Mouse (Mus musculus) intestine, embryonic 16.5 days (tissue): ENCODE measurements around the gene Cep112. TPM values are rescaled to one million over a fixed set of nuclear protein-coding genes. Genes with fewer than 3 reads are reported as not detected.

Experiments
- ATAC-seq: fragments of 200-750 bp; cut with Nextera tagmentation; 2 replicates; pipeline ENCODE4 v1.8.0; 2017; ENCODE audit warnings: moderate TSS enrichment, moderate library complexity
- H3K27ac ChIP-seq: fragments of 300-500 bp; sonication (generic); 2 replicates; pipeline ENCODE4 v1.5.1; 2014; ENCODE audit warnings: mild to moderate bottlenecking, low read length
- H3K27me3 ChIP-seq: fragments of 300-500 bp; sonication (generic); replicated peaks from 2 replicates; pipeline ENCODE4 v1.6.1; 2014; ENCODE audit warnings: low read length, control low read depth, mixed read lengths; ENCODE audit not compliant: control insufficient read depth, insufficient read depth
- H3K36me3 ChIP-seq: fragments of 300-500 bp; sonication (generic); 2 replicates; pipeline ENCODE4 v1.6.1; 2014; ENCODE audit warnings: low read length, control low read depth; ENCODE audit not compliant: control insufficient read depth, insufficient read depth
- H3K4me1 ChIP-seq: fragments of 300-500 bp; sonication (generic); 2 replicates; pipeline ENCODE4 v1.6.1; 2014; ENCODE audit warnings: low read length, control low read depth, mixed read lengths; ENCODE audit not compliant: control insufficient read depth, insufficient read depth
- H3K4me2 ChIP-seq: fragments of 300-500 bp; sonication (generic); 2 replicates; pipeline ENCODE4 v1.6.1; 2014; ENCODE audit warnings: low read depth, low read length, control low read depth
- H3K4me3 ChIP-seq: fragments of 300-500 bp; sonication (generic); 2 replicates; pipeline ENCODE4 v1.5.1; 2014; ENCODE audit warnings: mild to moderate bottlenecking, low read length
- H3K9ac ChIP-seq: fragments of 300-500 bp; sonication (generic); 2 replicates; pipeline ENCODE4 v1.6.1; 2014; ENCODE audit warnings: low read depth, low read length
- H3K9me3 ChIP-seq: fragments of 300-500 bp; sonication (generic); 2 replicates; pipeline ENCODE4 v1.6.1; 2016; ENCODE audit warnings: low read length, control low read depth; ENCODE audit not compliant: control insufficient read depth
- WGBS: fragments of 180-500 bp; shearing (Covaris S2); extraction: QIAGEN DNeasy Blood & Tissue Kit; methylation state at CpG from one replicate; pipeline ENCODE4 v1.1.7; 2014; 5-methylcytosine and 5-hydroxymethylcytosine counted together
- polyA plus RNA-seq: library from polyadenylated mRNA; unstranded; fragments of >200 nt; fragmentation: Nextera tagmentation; extraction: Ambion mirVana; gene quantifications from 2 replicates; pipeline ENCODE4 v1.2.1, GENCODE M21; 2015

Gene Cep112
- polyA plus RNA-seq, 1 experiment from 2014 or later = 6.7 TPM

DNA sequence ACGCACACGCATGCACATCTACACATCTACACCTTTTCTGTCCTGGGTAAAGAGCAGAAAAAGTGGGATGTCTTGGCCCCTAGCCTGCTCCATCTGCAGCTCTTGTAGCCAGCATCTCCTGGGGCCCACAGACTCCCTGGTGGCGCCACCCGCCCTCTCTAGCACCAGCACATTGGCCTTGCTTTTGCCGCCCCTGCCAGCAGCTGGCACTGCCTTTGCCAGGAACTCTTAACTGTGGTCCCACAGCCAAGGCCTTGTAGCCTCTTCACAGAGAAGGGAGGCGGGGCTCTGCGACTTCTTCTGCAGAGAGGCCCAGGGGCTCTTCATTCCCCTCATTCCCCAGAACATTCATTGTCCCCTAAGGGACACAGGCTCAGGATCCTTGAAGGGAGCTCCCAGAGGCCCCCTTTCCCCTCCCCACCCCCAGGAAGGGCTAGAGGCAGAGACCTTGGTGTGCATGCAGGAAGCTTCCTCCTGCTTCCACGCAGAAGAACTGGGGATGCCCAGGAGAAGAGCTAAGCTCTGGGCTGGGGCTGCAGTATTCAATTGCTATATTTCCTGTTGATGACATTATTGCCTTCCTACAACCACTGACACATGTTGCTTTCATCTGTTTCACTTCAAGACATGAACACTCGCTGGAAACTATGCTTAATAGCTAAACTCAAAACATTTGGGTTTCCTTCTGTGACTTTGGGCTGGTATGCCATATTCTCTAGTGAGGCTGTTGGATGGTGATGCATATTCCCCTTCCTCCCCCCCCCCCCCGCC lies 475.9 kb downstream of the Cep112 start:
- H3K9me3 ChIP-seq = no peaks in the 10 kb centered on the region
- no peak overlapping the region for H3K4me2 ChIP-seq
- H3K27me3 ChIP-seq = no peaks in the 10 kb centered on the region; the same call in 1 of the 2 replicates
- WGBS = 80% methylated on average over 9 of the region's 10 CpGs
- ATAC-seq = no peak
- no peak overlapping the region for H3K4me3 ChIP-seq
- no peaks in the 10 kb centered on the region for H3K36me3 ChIP-seq
- no peak overlapping the region for H3K27ac ChIP-seq
- H3K9ac ChIP-seq = no peak overlapping the region
- H3K4me1 ChIP-seq = peaks cover 2% of the 10 kb centered on the region; the same call in 1 of the 2 replicates

GRCm38 (mm10) chr11:108901670-108902069 lies 476.7 kb downstream of the Cep112 start:
- WGBS = 81% methylated on average over 7 of the region's 7 CpGs

GRCm38 (mm10) chr11:108902303-108902702 lies 477.3 kb downstream of the Cep112 start:
- peaks cover 7% of the 10 kb centered on the region; the same call in 1 of the 2 replicates for H3K4me1 ChIP-seq
- H3K27ac ChIP-seq = no peak overlapping the region
- 68% methylated on average over 4 of the region's 4 CpGs for WGBS
- no peak for ATAC-seq
- no peak overlapping the region for H3K9ac ChIP-seq
- H3K9me3 ChIP-seq = no peaks in the 10 kb centered on the region
- no peaks in the 10 kb centered on the region for H3K36me3 ChIP-seq
- H3K4me2 ChIP-seq = no peak overlapping the region
- H3K27me3 ChIP-seq = no peaks in the 10 kb centered on the region
- no peak overlapping the region for H3K4me3 ChIP-seq

More at GRCm38 (mm10) chr11:108901670-108902069, 476.7 kb downstream of the Cep112 start:
- Histone ChIP-seq H3K27ac (no peak overlapping the region), H3K9me3 (no peaks in the 10 kb centered on the region), H3K36me3 (no peaks in the 10 kb centered on the region), H3K27me3 (no peaks in the 10 kb centered on the region; the same call in 1 of the 2 replicates), H3K4me2 (no peak overlapping the region), H3K9ac (no peak overlapping the region), H3K4me1 (peaks cover 7% of the 10 kb centered on the region; the same call in 1 of the 2 replicates), H3K4me3 (no peak overlapping the region)
- no peak for ATAC-seq

GRCm38 (mm10) chr11:108906590-108907254 lies 481.7 kb downstream of the Cep112 start:
- peak; percentile 90 for ATAC-seq
- no peak overlapping the region for H3K4me2 ChIP-seq
- 36% methylated on average over 7 of the region's 7 CpGs for WGBS

DNA sequence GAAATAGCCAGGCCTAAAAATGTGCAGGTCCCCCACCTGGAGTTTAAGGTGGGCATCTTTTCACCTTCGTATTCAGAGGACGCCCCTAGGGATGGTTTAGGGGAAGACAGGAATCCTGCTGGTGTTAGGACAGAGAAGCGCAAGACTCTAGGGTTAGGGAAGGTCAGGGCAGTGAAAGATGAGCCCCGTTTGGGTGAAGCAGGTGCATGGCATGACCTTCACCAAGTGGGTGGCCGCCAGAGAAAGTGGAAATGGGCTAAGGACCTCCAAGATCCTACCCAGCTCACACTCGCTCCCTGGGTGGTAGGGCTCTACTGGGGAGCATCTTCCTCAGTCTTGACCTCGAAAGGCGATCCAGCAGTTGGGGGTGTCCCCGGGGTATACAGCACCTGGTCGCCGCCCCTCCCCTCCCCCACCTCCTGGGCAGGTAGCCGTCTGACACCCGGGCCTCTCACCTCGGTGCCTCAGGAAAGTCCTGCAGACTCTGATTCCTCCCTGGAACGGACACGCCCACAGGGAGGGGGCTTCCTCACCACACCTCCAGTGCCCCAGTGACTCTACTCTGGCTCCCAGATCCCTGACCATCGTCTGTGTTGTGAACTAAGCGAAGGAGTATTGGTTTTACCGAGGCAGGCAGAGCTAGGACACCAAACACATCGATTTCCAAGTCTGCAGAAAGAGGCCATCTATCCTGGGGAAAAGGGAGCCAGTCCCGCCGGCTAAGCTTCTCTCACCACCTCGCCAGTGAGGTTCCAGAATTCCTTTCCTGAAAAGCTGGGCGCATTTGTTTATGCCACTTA lies 484.6 kb downstream of the Cep112 start:
- whole genome bisulfite sequencing = 12% methylated on average over 24 of the region's 24 CpGs
- Histone ChIP-seq H3K4me1 (peaks cover 15% of the 10 kb centered on the region), H3K27me3 (no peaks in the 10 kb centered on the region), H3K36me3 (no peaks in the 10 kb centered on the region), H3K9ac (0 out of 2 replicates have a peak overlapping the region, but pooled peaks have one; percentile 15), H3K4me3 (peak overlapping the region; percentile 31), H3K27ac (peak overlapping the region; percentile 79), H3K4me2 (peak overlapping the region; percentile 45), H3K9me3 (no peaks in the 10 kb centered on the region)
- ATAC-seq = peak; percentile 26; the same call in 1 of the 2 replicates

More at GRCm38 (mm10) chr11:108906590-108907254, 481.7 kb downstream of the Cep112 start:
- no peak overlapping the region for H3K9ac ChIP-seq
- H3K9me3 ChIP-seq = no peaks in the 10 kb centered on the region
- peaks cover 15% of the 10 kb centered on the region for H3K4me1 ChIP-seq
- H3K27ac ChIP-seq = peak overlapping the region; percentile 32
- H3K36me3 ChIP-seq = no peaks in the 10 kb centered on the region
- H3K27me3 ChIP-seq = no peaks in the 10 kb centered on the region
- no peak overlapping the region for H3K4me3 ChIP-seq

Other genes starting within 250 kb of the Cep112 start
- gene Apoh, start 81.8 kb upstream of the Cep112 start, polyA plus RNA-seq = 5.2 and 11.5 TPM in 2 replicates
- 19.7 and 20.3 TPM in 2 replicates for gene Prkca, start 81.3 kb upstream of the Cep112 start, polyA plus RNA-seq